Mouse (Mus musculus): ENCODE results near the gene Vwa8. TPM values are rescaled to one million over a fixed set of nuclear protein-coding genes. Genes with fewer than 3 reads are reported as not detected.

Vwa8 gene
- total and polyA plus RNA-seq, 2 experiments from 2014 or later = 8.1 to 19.5 TPM

DNA sequence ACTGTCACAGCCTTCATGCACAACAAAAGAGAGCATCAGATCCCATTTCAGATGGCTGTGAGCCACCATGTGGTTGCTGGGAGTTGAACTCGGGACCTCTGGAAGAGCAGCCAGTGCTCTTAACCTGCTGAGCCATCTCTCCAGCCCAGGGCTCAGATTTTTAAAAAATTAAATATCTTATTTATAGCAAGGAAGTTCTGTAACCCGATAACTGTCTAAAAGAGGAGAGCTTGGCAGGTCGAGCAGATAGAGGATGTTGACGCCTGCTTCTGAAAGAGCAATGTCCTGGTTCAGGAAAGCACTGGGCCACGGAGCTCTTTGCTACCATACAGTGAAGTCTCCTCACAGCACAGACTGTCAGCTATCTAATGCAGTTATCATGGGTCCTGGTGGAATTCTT, 237.2 kb downstream of the Vwa8 start:
- no peak for TF ChIP-seq CTCF (IDR thresholded peaks at IDR 0.05)
- Histone ChIP-seq H3K27ac (ENCODE audit: low read depth, low read length) (no peak overlapping the region), H3K9ac (replicated peaks; ENCODE audit: low read length, poor library complexity, severe bottlenecking) (no peak overlapping the region), H3K4me3 (ENCODE audit: low read depth, low read length) (no peak overlapping the region), H3K4me1 (ENCODE audit: insufficient read depth, low read length) (no peaks in the 10 kb centered on the region), H3K4me2 (ENCODE audit: low read depth, low read length, poor library complexity, severe bottlenecking) (no peak overlapping the region), H3K36me3 (ENCODE audit: insufficient read depth, low read length) (no peaks in the 10 kb centered on the region), H3K9me3 (ENCODE audit: low read length) (no peaks in the 10 kb centered on the region), H3K27me3 (ENCODE audit: insufficient read depth, low read length) (no peaks in the 10 kb centered on the region)
- WGBS = 83% methylated on average over 5 of the region's 5 CpGs
- ATAC-seq (ENCODE audit: low FRiP score) = no peak
- DNase-seq (ENCODE audit: low spot score) = no peak

GRCm38 (mm10) chr14:79089464-79089863, 240.6 kb downstream of the Vwa8 start:
- H3K4me2 ChIP-seq (ENCODE audit: low read depth, low read length, poor library complexity, severe bottlenecking) = no peak overlapping the region
- no peak for ATAC-seq (ENCODE audit: low FRiP score)
- no peak for TF ChIP-seq CTCF (IDR thresholded peaks at IDR 0.05)
- H3K9ac ChIP-seq (replicated peaks; ENCODE audit: low read length, poor library complexity, severe bottlenecking) = no peak overlapping the region
- H3K36me3 ChIP-seq (ENCODE audit: insufficient read depth, low read length) = peaks cover 5% of the 10 kb centered on the region; the same call in 1 of the 2 replicates
- DNase-seq (ENCODE audit: low spot score) = peak; percentile 47
- no peaks in the 10 kb centered on the region for H3K27me3 ChIP-seq (ENCODE audit: insufficient read depth, low read length)
- WGBS = 45% methylated on average over 2 of the region's 2 CpGs
- no peaks in the 10 kb centered on the region for H3K4me1 ChIP-seq (ENCODE audit: insufficient read depth, low read length)
- no peaks in the 10 kb centered on the region for H3K9me3 ChIP-seq (ENCODE audit: low read length)
- no peak overlapping the region for H3K4me3 ChIP-seq (ENCODE audit: low read depth, low read length)
- H3K27ac ChIP-seq (ENCODE audit: low read depth, low read length) = no peak overlapping the region

- 88% methylated on average over 12 of the region's 12 CpGs for WGBS
- Histone ChIP-seq H3K4me2 (ENCODE audit: low read depth, low read length, poor library complexity, severe bottlenecking) (no peak overlapping the region), H3K4me3 (ENCODE audit: low read depth, low read length) (no peak overlapping the region), H3K27me3 (ENCODE audit: insufficient read depth, low read length) (no peaks in the 10 kb centered on the region), H3K4me1 (ENCODE audit: insufficient read depth, low read length) (no peaks in the 10 kb centered on the region), H3K36me3 (ENCODE audit: insufficient read depth, low read length) (peaks cover 7% of the 10 kb centered on the region; the same call in 1 of the 2 replicates), H3K27ac (ENCODE audit: low read depth, low read length) (no peak overlapping the region), H3K9me3 (ENCODE audit: low read length) (no peaks in the 10 kb centered on the region), H3K9ac (replicated peaks; ENCODE audit: low read length, poor library complexity, severe bottlenecking) (no peak overlapping the region)
- ATAC-seq (ENCODE audit: low FRiP score) (no peak), DNase-seq (ENCODE audit: low spot score) (no peak)
- TF ChIP-seq CTCF (IDR thresholded peaks at IDR 0.05) = no peak
Observed at GRCm38 (mm10) chr14:79097181-79097580, 248.3 kb downstream of the Vwa8 start.

DNA sequence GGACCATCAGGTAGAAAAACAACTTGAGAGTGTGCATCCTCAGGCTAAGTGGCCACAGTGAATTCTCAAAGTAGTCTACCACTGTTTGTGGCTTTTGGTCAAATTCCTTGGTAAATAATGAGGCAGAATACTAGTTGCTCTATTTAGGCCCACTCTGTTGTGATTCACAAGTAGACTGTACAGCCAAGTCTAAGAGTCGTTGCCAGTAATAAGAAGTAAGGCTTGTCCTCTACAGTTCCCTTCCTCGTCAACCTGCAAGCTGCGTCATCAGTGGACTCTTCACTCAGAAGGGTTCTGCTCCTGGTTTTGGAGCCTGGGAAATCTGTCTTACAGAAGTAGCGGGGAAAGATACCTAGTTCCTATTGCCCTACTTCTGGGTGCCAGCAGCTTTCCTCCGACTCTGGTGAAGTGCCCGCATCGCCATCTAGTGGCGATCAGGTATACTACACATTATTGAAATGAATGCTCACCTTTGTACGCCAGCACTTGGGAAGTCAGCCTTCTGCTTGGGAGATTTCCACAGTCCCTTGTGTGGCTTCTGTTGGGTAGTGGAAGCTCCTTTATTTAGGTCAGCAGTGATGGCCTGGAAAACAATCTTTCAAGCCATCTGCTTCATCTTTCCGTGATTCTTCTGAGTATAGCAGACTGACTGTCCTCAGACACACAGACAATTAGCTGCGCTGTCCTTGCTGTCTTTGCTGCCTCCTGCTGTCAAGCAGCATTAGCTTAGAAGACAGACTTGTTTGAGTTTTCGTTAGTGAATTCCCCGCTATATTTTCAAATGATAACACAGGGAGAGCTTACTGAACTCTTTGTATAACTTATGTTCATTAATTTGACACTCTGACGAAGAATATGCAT, 258.0 kb downstream of the Vwa8 start:
- Histone ChIP-seq H3K4me2 (ENCODE audit: low read depth, low read length, poor library complexity, severe bottlenecking) (peak overlapping the region; percentile 36), H3K9ac (replicated peaks; ENCODE audit: low read length, poor library complexity, severe bottlenecking) (no peak overlapping the region), H3K4me1 (ENCODE audit: insufficient read depth, low read length) (no peaks in the 10 kb centered on the region), H3K27ac (ENCODE audit: low read depth, low read length) (no peak overlapping the region), H3K27me3 (ENCODE audit: insufficient read depth, low read length) (no peaks in the 10 kb centered on the region), H3K4me3 (ENCODE audit: low read depth, low read length) (no peak overlapping the region), H3K36me3 (ENCODE audit: insufficient read depth, low read length) (no peaks in the 10 kb centered on the region), H3K9me3 (ENCODE audit: low read length) (no peaks in the 10 kb centered on the region)
- WGBS = 28% methylated on average over 14 of the region's 14 CpGs
- TF ChIP-seq CTCF (IDR thresholded peaks at IDR 0.05) = peak; percentile 84
- DNase-seq (ENCODE audit: low spot score) = peak; percentile 90
- peak; percentile 79 for ATAC-seq (ENCODE audit: low FRiP score)

GRCm38 (mm10) chr14:79109375-79109774, 260.5 kb downstream of the Vwa8 start:
- DNase-seq (ENCODE audit: low spot score) (no peak), ATAC-seq (ENCODE audit: low FRiP score) (no peak)
- Histone ChIP-seq H3K27me3 (ENCODE audit: insufficient read depth, low read length) (no peaks in the 10 kb centered on the region), H3K36me3 (ENCODE audit: insufficient read depth, low read length) (no peaks in the 10 kb centered on the region), H3K27ac (ENCODE audit: low read depth, low read length) (no peak overlapping the region), H3K9ac (replicated peaks; ENCODE audit: low read length, poor library complexity, severe bottlenecking) (no peak overlapping the region), H3K9me3 (ENCODE audit: low read length) (no peaks in the 10 kb centered on the region), H3K4me2 (ENCODE audit: low read depth, low read length, poor library complexity, severe bottlenecking) (no peak overlapping the region), H3K4me1 (ENCODE audit: insufficient read depth, low read length) (no peaks in the 10 kb centered on the region), H3K4me3 (ENCODE audit: low read depth, low read length) (no peak overlapping the region)
- WGBS = 38% methylated on average over 1 of the region's 1 CpGs
- no peak for TF ChIP-seq CTCF (IDR thresholded peaks at IDR 0.05)

- Histone ChIP-seq H3K4me2 (ENCODE audit: low read depth, low read length, poor library complexity, severe bottlenecking) (no peak overlapping the region), H3K27ac (ENCODE audit: low read depth, low read length) (no peak overlapping the region), H3K9me3 (ENCODE audit: low read length) (no peaks in the 10 kb centered on the region), H3K36me3 (ENCODE audit: insufficient read depth, low read length) (no peaks in the 10 kb centered on the region), H3K4me3 (ENCODE audit: low read depth, low read length) (no peak overlapping the region), H3K9ac (replicated peaks; ENCODE audit: low read length, poor library complexity, severe bottlenecking) (no peak overlapping the region), H3K4me1 (ENCODE audit: insufficient read depth, low read length) (no peaks in the 10 kb centered on the region), H3K27me3 (ENCODE audit: insufficient read depth, low read length) (no peaks in the 10 kb centered on the region)
- DNase-seq (ENCODE audit: low spot score) (no peak), ATAC-seq (ENCODE audit: low FRiP score) (no peak)
- 66% methylated on average over 3 of the region's 3 CpGs for WGBS
- TF ChIP-seq CTCF (IDR thresholded peaks at IDR 0.05) = no peak
Observed at GRCm38 (mm10) chr14:79110012-79110411, 261.2 kb downstream of the Vwa8 start.
